Mouse (Mus musculus): ENCODE measurements at regions not wholly inside any gene's neighbourhood (a gene's known extent, or its start where the extent isn't known, plus 50 kb on each side); places are given as distances from the start of the nearest gene placed in this dataset.

DNA sequence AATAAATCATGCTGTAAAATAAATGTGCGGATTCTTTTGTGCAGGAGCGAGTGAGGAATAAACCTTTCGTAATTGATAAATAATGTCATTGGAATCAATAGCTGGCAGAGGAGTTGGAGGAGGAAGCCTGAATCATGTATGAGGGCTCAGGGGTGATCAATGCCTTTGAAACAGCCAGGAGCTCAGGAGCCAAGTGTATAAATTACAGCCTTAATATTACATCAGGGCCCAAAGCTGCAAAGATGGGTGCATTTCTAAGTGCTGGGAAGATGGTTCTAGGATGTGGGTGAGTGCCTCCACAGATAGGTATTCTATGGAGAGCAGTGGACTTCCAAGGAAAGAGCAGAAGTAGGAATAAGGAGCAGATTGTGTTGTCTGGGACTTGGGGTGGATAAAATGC is 417.0 kb downstream of the Cdk5rap2 start:
- Histone ChIP-seq H3K27me3 (replicated peaks) (no peaks in the 10 kb centered on the region), H3K4me3 (replicated peaks) (no peak overlapping the region), H3K4me1 (no peaks in the 10 kb centered on the region), H3K36me3 (replicated peaks; ENCODE audit: low read length) (no peaks in the 10 kb centered on the region), H3K9me3 (0 out of 2 replicates have a peak, but pooled peaks cover 10% of the 10 kb centered on the region)
- no peak for TF ChIP-seq GATA1 (IDR thresholded peaks at IDR 0.05; ENCODE audit: borderline replicate concordance, low read length)

- no peak for TF ChIP-seq GATA1 (IDR thresholded peaks at IDR 0.05; ENCODE audit: borderline replicate concordance, low read length)
- TF ChIP-seq FLI1 (IDR thresholded peaks at IDR 0.05; ENCODE audit: low read length): no peak
- no peaks in the 10 kb centered on the region for H3K4me1 ChIP-seq
- no peak overlapping the region for H3K4me3 ChIP-seq (replicated peaks)
- no peaks in the 10 kb centered on the region for H3K27me3 ChIP-seq (replicated peaks)
- H3K9me3 ChIP-seq: 0 out of 2 replicates have a peak, but pooled peaks cover 3% of the 10 kb centered on the region
- H3K36me3 ChIP-seq (replicated peaks; ENCODE audit: low read length): no peaks in the 10 kb centered on the region
Measured at GRCm38 (mm10) chr4:69974208-69974607, 436.0 kb downstream of the Cdk5rap2 start.

GRCm38 (mm10) chr4:69973566-69973965 is 436.7 kb downstream of the Cdk5rap2 start:
- H3K27me3 ChIP-seq (replicated peaks): no peaks in the 10 kb centered on the region
- H3K4me3 ChIP-seq (replicated peaks): no peak overlapping the region
- no peaks in the 10 kb centered on the region for H3K36me3 ChIP-seq (replicated peaks; ENCODE audit: low read length)
- H3K9me3 ChIP-seq: 0 out of 2 replicates have a peak, but pooled peaks cover 6% of the 10 kb centered on the region
- TF ChIP-seq GATA1 (IDR thresholded peaks at IDR 0.05; ENCODE audit: borderline replicate concordance, low read length): no peak
- TF ChIP-seq FLI1 (IDR thresholded peaks at IDR 0.05; ENCODE audit: low read length): no peak
- no peaks in the 10 kb centered on the region for H3K4me1 ChIP-seq

DNA sequence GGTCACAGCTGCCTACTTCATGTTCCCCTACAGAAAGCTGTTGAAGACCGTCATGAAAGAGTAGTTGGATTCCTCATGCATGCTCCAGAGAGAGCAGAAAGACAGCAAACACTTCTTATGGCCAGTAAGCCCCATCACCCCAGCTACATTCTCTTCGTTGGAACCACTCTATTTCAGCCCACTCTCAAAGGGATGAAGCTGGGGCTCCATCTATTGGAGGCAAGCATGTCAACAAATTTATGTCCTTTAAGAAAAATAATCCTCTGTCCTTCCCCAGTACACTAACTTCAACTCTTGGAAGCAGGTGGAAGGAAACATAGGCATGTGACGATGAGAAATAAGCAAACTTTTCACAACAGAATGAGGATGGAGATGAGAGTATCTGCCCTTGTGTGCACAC is 438.5 kb downstream of the Cdk5rap2 start:
- Histone ChIP-seq H3K4me3 (replicated peaks) (no peak overlapping the region), H3K4me1 (no peaks in the 10 kb centered on the region), H3K9me3 (0 out of 2 replicates have a peak, but pooled peaks cover 9% of the 10 kb centered on the region), H3K27me3 (replicated peaks) (no peaks in the 10 kb centered on the region), H3K36me3 (replicated peaks; ENCODE audit: low read length) (no peaks in the 10 kb centered on the region)
- TF ChIP-seq GATA1 (IDR thresholded peaks at IDR 0.05; ENCODE audit: borderline replicate concordance, low read length) (no peak), FLI1 (IDR thresholded peaks at IDR 0.05; ENCODE audit: low read length) (no peak)

- Histone ChIP-seq H3K9me3 (peaks cover 21% of the 10 kb centered on the region), H3K36me3 (replicated peaks; ENCODE audit: low read length) (no peaks in the 10 kb centered on the region), H3K4me1 (no peaks in the 10 kb centered on the region), H3K27me3 (replicated peaks) (no peaks in the 10 kb centered on the region), H3K4me3 (replicated peaks) (no peak overlapping the region)
- TF ChIP-seq GATA1 (IDR thresholded peaks at IDR 0.05; ENCODE audit: borderline replicate concordance, low read length): no peak
- TF ChIP-seq FLI1 (IDR thresholded peaks at IDR 0.05; ENCODE audit: low read length): no peak
Measured at GRCm38 (mm10) chr4:69968424-69968823, 441.8 kb downstream of the Cdk5rap2 start.
